Mouse (Mus musculus) lung, postnatal 0 days (tissue): ENCODE measurements around the gene Vipr2.

Experiments
- CTCF ChIP-seq: IDR thresholded peaks from 2 replicates; pipeline ENCODE4 v1.5.1; 2016; ENCODE audit warnings: antibody characterized with exemption, mild to moderate bottlenecking
- EP300 ChIP-seq: IDR thresholded peaks from 2 replicates; pipeline ENCODE4 v1.6.1; 2016; ENCODE audit warnings: antibody characterized with exemption, mild to moderate bottlenecking, control low read depth

DNA sequence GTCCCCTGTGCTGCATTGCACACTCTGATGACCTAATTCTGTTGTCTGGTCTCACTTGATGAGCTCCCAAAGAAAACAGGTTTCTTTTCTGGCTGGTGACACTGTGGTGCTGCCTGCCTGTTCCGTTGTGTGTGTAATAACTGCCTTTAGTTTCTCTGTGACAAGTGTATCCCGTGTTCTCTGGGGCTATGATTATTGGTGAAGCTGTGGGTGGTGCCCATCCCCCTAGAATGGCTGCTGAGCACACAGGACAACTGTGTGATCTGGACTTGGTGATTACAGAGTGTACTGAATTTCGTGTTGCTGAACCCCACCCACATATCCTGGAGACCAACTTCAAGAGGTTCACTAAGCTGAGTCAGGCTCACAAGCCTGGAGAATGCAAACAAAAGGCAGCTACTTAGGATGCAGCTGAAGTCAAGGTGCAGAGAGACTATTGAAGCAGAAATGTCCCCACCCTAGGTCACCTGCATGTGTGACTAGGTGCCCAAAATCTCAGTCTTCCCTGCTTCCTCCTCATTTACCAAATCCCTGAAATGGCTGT, 18.9 kb downstream of the Vipr2 start:
- TF ChIP-seq CTCF (no peak), EP300 (0 out of 2 replicates have a peak, but pooled peaks have one; percentile 9)
